Mouse (Mus musculus) cerebellum, adult 11-12 months (tissue): Measurements from ENCODE around the gene Nkap.
A peak's percentile ranks its signal among the peaks of the same experiment; 100 is the strongest.
"Not testable (repeated sequence)": the region's sequence is repeated elsewhere in the genome, so short reads cannot be mapped to it uniquely, and the experiment has no call there.

Experiments
- DNase-seq: peaks from one replicate; pipeline ENCODE4 v3.0.0; 2022

The Nkap gene

DNA sequence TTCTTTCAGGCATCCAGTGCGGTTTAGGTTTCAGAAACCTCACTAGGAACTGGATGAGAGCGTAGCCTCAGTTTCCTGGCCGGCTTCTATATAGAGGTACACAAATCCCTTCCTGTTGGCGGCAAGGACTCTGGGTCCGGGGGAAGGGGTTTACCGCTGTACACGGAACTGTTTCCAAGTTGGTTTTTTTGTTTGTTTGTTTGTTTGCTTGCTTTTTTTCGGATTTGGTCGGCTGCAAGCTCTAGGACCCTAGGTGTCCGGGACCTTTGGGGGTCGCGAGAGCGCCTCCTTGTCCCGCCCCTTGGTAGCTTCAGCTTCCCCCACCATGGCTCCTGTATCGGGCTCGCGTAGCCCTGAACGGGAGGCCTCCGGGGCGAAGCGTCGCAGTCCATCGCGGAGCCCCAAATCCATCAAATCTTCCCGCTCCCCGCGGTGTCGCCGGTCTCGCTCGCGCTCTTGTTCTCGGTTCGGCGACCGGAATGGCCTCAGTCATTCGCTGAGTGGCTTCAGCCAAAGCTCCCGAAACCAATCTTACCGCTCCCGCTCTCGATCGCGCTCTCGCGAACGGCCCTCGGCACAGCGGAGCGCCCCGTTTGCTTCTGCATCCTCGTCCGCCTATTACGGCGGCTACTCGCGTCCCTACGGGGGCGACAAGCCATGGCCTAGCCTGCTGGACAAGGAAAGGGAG, at the start of gene Nkap:
TSS of gene Nkap (plus strand) at position 125 of the 688 bp plus-strand sequence.
- DNase-seq: peak; percentile 67

DNA sequence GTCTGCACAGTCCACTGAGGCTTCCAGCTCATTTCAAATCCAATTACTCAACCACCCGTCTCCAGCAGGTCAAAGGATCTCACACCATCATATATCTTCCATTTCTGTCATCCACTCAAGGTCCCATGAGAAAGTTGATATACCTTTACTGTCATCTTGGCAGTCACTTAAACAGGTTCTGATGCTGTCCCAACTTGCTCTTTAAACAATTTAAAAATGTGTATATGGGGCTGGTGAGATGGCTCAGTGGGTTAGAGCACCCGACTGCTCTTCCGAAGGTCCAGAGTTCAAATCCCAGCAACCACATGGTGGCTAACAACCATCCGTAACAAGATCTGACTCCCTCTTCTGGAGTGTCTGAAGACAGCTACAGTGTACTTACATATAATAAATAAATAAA, 46.2 kb upstream of the Nkap start:
- DNase-seq: not testable (repeated sequence)

DNA sequence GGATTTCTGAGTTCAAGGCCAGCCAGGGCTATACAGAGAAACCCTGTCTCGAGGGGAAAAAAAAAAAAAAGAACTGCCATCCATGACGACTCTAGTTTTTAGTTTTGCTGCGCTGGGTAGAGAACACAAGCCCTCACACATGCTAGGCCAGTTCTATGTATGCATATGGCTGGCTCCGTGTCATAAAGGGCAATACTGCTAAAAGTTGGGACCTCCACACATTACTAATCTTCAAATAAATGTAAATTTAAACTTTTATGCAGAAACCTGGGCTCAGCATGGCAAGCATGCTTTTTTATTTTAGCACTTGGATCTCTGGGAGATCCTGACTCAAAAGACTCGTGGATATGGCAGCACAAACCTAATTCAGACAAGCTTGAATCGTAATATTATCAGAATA, 45.4 kb upstream of the Nkap start:
- no peak for DNase-seq

DNA sequence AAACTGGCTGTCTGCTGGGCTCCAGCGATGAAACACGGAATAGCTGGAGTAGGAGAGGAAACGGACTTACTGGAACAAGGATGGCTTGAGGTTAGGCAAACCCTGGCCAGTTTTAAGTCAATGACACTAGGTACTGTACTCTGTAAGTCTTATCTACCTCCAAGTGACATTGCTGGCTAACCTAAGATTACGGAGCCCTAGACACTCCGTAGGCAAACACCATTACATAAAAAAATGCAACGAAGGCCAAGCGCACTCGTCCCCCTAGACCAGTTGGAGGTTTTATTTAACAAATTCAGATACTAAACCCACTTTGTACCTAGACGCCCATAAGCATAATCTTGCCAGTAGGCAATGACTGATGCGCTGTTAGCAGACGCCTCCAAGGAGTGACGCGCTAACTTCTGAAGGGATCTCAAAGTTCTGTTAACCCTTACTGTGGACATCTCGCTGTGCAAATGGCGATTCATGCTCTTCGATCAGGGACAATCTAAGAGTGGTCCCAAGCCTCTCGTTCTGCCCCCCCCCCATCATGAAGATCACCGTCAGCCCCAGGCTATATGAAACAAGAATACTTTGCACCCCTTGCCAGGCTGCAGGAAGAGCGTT, 42.2 kb upstream of the Nkap start:
- DNase-seq: peak; percentile 26

DNA sequence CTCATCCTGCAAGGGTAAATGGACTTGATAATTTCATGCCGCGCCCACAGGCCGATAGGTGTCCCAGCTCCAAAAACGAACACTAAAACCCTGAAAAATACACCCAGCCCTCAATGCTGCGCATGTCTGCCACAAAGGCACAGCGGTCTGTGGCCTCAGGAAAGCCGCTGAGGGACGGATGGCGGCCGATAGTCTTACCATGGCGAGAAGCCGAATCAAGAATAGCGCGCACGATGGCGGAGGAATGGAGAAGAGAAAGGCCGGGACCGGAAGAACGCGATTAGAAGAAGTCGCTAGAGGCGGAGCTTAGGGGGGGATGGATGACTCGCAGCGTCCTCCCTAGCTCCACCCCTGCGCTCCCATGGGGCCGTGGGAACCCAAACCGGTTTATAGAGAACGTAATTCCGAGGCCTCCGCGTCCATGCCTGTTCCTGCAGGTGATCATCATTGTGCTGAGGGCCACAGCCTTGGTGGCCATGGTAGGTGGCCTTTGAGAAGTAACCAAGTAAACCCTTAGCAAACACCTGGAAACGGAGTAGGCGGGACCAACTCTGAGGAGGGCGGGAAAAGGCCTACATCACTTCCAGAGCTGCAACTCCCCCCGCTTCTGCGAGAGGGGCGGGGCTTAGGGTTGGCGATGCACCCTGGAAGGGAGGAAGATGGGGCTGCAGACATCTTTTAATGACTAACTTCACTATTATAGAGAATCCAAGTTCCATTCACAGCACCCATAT, 41.5 kb upstream of the Nkap start, which contains the start of gene Rpl39:
TSS of gene Rpl39 (minus strand) at position 476 of the 734 bp plus-strand sequence.
- DNase-seq: peak; percentile 90

DNA sequence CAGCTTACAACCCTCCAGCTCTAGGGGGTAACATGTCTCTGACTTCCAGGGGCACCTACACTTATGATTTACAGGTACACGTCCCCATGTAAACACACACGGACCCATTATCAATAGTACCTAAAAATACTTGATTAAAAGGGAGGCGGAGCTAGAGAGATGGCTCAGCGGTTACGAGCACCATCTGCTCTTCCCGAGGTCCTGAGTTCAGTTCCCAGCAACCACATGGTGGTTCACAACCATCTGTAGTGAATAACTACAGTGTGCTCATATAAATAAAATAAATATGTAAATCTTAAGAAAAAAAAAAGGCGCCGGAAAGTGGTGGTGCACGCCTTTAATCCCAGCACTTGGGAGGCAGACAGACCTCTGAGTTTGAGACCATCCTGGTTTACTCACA, 40.9 kb upstream of the Nkap start:
- no peak for DNase-seq

DNA sequence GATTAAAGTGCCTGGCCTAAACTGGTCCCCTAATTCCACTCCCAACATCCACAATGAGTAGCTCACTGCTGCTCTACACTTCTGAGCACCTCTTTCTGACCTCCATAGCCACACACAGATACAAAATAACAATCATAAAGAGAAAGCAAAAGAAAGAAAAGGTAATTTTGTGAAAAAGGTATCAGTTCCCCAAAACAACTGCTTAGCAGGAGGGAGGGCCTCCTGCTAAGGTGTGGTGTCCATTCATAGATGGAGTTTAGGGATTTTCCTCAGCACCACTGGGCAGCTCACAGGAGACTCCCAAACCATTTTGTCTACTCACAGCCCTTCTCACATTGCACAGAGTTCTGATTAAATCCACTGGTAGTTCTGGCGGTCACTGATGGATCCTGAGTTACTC, 37.8 kb upstream of the Nkap start:
- no peak for DNase-seq

DNA sequence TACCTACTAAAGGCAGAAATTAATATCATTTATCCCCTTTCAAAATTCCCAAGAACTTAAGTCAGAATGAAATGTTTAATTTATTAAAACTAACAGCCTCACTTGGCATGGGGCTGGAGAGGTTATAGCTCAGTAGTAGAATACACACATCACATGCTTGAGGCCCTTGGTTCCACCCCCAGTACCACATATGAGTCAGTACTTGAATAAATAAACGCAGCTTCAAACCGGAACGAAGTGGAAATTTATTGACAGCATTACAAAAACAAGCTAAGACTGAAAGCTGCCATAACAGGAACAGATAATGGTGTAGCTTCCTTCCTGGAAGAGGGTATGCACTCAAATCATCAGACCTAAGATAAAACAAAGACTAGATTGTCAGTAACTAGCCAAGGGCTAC, 35.1 kb upstream of the Nkap start:
- DNase-seq: no peak

DNA sequence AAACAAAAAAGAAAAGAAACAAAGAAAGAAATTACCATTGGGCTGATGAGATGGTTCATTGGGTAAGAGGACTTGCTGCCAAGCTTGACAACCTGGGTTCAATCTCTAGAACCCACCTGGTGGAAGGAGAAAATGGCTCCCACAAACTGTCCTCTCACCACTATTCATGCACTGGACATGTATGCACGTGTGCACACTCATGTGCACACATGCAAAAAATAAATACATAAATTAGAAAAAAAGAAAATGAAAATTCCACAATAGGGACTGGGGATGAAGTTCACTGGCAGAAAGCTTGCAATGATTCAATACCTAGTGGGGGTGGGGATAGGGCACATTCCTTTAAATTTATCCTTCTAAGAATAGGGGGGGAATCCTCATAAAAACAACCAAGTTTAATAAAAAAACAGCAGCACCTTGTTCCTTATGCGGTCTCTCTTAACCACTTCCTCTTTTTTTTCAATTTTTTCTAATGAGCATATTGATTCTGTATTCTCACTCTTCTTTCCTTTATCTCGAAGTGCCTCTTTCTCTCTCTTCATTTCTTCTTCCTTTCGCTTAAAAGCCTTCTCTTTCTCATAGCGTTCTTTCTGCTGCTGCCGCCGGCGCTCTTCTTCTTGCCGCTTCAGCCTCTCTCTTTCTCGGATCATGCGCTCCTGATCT, 31.4 kb upstream of the Nkap start:
- no peak for DNase-seq

DNA sequence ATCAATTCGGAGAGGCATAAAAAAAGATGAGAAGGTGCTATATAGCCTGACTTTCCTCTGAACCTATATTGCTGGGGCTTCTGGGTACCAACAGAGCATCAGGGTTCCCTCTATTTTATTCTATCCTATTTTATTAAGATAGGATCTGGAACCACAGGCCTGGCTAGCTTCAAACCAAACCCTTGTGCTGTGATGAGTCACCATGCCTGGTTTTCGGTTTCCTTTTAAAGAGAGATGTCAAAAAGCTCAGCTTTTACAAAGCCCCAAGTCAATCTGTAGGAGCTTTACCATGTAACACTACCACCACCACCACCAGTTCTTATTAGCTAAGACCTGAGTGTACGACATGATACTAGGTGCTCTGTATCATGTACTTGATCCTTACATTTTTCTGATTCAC, 27.9 kb upstream of the Nkap start:
- no peak for DNase-seq

DNA sequence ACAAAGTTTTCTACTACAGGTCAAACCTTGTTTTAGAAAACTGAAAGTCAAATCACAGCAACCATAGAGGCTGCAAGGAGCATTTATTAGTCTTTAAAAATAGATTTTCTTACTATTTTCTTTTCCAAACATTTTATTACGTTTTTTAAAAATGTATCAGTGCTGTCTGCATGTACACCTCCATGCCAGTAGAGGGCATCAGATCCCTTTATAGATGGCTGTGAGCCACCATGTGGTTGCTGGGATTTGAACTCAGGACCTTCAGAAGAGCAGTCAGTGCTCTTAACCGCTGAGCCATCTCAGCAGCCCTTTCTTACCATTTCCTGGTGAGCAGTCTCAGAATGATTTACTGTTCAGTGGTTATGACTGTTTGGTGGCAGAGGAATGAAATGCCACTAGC, 22.8 kb upstream of the Nkap start:
- no peak for DNase-seq

DNA sequence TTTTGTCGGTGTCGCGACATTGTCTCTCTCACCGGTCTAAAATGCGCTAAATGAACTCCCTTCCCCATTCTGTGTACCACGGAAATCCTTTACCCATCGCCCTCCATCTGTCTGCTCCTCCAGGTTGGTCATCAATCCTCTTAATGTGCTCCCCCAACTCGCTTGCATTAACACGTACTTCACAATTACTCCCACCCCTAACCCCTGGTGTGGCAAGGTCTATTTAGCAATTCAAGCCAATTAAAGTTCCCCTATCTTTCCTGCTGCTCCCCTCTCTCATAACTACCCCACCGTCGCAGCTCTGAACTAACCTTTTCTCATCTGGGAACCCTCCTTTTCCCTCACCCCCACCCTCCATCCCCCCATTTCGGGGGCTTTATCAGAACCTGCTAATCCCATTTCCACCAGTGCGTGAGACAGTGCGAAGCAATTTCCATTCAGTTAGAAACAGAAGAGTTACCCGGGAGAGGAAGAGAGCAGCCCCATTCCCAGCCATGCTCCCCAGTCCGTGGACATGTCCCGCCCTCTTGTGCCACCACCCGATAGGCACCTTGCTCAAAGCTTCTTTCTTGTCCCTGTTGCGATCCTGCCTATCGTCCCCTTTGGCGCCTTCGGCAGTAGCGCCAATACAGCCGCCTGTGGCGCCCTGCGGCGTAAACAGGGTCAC, 16.9 kb upstream of the Nkap start:
- no peak for DNase-seq

DNA sequence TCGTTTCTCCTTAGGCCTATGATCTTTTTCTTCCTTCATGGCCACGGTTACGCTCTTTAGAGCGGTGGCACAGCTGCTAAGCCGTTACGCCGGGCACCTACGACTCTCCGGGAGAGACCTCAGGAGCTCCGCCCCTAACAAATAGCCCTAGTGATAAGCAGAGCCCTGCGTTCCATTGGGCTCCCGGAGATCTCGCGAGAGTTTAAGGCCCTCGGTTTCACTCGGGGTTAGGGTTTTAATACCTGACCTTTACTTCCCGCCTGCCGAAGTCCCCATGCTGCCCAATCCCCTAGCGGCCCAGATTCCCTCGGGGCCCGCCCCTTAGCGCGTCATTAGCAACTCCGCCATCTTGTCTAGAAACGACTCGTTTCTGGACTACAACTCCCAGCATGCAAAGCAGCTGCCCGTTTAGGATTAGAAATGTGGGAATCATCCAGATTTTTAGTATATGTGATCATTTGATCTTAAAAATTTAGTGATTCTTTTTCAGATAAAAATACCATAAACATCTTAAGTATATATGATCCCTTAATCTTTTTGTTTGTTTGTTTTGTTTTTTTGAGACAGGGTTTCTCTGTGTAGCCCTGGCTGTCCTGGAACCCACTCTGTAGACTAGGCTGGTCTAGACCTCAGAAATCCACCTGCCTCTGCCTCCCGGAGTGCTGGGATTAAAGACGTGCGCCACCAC, 16.3 kb upstream of the Nkap start, which contains the start of gene Upf3b:
TSS of gene Upf3b (minus strand) at position 130 of the 688 bp plus-strand sequence.
- peak; percentile 96 for DNase-seq

DNA sequence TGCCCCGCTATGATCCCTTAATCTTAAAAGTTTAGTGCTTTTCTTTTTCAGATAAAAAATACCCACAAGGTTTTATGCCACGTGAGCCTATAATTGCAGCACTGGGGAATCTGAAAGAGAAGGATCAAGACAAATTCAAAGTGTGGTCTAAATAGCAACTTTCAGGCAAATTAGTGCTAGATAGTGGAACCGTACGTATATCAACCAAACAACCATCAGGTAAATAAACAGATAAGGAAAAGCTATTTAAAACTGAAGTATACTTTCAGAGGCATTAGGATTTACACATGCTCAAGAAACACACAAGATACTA, 15.8 kb upstream of the Nkap start:
- DNase-seq: no peak

DNA sequence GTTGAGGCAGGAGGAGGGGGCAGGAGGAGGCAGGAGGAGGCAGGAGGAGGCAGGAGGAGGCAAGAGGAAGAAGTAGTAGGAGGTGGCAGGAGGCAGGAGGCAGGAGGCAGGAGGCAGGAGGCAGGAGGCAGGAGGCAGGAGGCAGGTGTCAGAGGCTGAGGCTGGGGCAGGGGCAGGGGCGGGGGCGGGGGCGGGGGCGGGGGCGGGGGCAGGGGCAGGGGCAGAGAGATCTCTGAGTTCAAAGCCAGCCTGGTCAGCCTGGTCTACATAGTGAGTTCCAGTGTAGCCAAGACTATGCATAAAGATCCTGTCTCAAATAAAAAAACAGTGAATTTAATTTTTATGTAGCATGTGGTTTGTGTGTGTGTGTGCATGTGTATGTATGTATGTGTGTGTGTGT, 9.5 kb upstream of the Nkap start:
- no peak for DNase-seq

DNA sequence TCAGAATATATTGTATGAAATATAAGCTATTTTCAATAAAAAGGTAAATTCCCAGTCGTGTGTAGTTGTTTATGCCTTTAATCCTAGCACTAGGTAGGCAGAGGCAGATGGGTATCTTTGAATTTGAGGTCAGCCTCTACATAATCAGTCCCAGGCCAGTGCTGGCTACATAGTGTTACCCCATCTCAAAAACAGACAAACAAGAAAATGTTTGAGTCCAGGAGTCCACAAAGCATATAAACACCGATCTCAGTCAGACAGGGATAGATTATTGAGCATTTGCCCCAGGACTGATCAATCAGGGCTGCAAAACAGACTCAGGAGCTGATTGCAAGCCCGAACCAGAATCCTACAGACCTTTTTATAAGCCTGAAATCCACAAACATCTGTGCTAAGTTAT, 7.0 kb upstream of the Nkap start:
- no peak for DNase-seq

DNA sequence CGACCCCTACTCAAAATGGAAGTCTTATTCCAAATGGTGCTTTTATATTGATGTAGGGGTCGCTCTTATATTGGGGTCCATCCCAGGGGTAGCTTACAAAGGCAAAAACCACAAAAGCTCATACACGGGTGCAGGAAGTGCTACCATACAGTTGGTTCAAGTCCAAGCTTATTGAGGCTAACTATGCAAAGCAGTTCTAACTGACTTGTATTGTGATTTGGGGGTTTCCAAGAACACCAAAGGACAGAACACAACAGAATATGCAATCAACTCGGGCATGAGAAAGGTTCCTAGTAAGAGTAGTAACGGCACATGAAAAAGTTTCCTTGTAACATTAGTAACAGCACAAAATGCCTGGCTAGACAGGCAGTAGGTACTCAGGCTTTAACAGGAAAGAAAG, 6.4 kb upstream of the Nkap start:
- no peak for DNase-seq

DNA sequence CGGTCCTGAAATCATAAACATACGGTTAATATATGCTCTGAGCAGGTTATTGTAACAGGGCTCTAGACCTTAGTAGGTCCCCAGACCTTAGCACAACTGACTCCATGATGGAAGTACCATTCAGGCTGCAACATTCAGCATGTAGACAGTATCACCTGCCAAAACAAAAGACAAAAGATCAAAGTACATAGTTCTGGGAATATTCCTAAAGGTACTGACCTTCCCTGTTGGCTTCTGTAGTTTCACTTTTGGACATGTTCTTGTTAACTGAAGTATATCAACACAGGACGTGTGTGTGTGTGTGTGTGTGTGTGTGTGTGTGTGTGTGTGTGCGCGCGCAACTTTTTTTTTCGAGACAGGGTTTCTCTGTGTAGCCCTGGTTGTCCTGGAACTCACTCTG, 1.1 kb upstream of the Nkap start:
- no peak for DNase-seq

DNA sequence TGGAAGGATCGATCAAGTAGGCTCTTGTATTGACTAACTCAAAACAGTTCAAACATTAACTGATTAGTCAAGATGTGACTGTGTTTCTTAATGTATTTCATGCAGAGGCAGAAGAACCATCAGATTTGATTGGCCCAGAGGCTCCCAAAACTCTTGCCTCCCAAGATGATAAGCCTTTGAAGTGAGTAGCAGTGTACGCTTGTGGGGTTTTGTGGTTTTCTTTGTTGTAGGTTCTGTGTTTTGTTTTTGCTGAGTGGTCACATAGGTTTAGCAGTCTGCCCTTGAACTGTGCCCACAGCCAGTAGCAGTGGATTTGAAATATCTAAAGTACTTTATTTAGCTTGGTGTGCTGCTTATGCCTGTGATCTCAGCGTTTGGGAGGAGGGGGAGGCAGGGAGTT, 15.1 kb downstream of the Nkap start:
- no peak for DNase-seq

DNA sequence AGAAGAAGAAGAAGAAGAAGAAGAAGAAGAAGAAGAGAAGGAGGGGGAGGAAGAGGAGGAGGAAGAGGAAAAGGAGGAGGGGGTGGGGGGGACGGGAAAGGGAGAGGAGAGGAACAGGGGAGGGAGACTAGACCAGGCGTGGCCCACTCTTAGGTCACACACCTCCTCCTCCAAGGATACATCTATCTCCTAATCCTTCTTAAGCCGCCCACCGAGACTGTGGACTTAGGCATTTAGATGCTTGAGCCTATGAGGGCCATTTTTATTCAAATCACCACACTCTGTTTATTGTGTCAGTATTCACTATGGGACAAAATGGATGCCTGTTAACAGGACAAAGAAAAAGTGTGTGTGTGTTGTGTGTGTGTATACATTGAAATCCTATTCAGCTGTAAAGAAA, 17.9 kb downstream of the Nkap start:
- DNase-seq: not testable (repeated sequence)

DNA sequence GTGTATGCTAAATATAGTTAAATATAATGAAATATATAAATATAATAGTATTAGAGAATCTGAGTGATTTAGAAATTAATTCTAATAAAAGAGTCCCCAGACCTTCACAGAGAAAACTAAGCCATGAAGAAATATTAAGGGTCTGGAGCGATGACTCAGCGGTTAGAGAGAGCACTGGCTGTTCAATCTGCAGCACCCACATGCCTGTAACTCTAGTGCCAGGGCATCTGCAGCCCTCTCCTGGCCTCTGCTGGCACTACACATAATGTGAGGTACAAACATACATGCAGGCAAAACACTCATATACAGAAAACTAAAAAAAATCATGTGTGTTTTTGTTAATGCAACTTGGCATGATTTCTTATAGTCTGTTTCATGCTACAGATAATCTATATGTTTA, 18.4 kb downstream of the Nkap start:
- DNase-seq: no peak

DNA sequence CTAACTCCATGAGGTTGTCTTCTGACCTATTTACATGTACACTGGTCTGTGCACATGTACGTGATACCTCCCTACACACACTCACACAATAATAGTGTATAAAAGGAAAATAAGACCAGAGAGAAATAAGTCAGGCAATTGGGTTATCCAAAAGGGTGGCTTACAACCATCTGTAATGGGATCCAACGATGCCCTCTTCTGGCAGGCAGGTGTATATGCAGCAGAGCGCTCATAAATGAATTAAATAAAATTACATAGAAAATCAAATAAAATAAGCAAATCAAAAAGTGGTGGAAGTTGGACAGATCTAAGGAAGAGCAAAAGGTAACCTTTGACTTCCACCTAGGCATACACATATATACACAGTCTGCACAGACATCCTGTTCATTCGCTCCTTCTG, 31.2 kb downstream of the Nkap start:
- DNase-seq: no peak

DNA sequence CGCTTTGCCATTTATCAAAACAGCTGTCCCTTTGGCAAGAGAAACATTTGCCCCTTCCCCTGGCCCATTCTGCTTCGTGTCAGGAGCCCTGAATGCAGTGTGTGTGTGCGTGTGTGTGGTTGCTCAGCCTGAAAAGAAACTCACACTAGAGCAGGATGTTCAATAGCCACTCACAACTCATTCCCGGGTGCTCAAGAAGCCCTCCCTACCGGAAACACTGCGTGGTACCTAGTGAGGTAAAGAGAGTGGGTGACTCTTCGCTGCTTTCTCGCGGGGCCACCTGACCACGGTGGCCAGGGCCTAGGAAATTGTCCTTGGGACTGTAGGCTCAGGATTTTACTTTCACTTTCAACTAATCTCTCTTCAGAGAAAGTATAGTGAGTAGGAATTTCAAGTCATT, 34.6 kb downstream of the Nkap start:
- DNase-seq: no peak
